Mouse (Mus musculus): ENCODE results near the gene Mdga1.

Mdga1 gene

GRCm38 (mm10) chr17:29844949-29845348, 124.9 kb downstream of the Mdga1 start:
- no peak for DNase-seq (ENCODE audit: low read depth)

DNA sequence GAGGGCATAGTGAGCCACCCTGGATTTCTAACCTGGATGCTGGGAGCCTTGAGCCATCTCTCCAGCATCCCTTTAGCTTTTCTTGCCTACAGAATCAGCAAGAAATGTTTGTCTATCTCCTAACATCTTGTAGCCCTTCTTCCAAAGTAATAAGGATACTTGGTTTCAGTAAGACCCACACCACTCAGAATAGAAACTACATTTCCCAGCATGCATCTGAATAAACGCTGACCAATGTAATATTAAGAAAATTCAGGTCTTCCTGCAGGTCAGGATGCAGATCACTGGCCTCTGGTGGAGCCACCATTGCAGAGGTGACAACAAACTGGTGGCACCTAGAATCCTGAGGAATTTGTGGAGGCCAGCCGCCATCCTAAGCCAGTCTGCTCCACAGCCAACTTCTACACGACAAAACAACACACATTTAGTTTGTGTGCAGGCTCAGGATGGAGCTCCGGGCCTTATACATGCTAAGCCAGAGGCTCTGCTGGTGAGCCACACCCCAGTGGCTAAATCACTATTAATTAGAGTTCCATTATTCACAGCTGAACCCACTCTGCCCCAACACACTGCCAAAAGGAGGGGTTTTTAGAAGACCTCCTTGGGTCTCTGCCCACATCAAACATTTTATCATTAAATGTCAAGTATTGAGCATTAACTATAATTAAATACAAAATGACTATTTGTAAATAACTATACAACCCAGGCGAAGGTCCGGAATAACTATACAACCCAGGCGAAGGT, 126.3 kb downstream of the Mdga1 start:
- no peak for DNase-seq (ENCODE audit: low read depth)

DNA sequence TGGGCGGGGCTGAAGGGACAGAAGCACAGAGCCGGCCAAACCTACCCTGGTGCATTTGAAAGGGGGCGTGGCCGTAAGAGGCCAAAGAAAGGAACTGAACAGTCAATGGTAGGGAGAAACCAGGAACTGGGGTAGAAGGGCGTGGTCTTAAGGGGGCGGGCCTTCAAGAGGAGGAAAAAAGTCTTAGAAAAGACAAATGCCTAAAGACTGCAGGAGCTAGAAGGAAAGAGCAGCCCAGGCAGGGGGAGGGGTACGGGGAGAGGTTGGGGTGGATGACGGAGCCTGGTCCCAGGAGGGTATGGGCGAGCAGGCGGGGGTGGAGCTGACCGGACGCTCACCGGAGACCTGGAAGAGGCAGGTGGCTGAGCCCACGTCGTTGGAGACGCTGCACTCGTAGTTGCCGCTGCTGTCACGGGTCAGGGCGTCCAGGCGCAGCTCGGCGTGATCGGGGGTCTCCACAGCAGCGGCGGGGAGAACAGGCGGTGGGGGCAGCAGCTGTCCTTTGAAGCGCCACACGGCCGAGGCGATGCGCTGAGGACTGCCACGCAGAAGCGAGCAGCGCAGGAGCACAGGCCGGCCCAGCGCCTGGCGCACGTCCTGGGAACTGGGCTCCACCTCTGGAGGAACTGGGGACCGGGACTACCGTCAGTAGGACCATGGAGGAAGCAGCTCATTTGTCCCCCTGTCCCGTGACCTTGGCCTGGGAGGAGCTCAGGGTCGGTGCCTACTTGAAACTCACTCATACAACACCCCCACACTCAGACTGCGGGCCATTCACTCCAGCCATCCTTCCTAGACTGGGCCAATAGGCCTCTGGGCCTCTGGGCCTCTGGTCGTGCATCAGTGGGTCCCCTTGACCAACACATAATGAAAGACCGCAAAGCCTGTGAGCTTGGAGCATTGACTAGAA, 127.9 kb downstream of the Mdga1 start:
- peak; percentile 87 for DNase-seq (ENCODE audit: low read depth)

DNA sequence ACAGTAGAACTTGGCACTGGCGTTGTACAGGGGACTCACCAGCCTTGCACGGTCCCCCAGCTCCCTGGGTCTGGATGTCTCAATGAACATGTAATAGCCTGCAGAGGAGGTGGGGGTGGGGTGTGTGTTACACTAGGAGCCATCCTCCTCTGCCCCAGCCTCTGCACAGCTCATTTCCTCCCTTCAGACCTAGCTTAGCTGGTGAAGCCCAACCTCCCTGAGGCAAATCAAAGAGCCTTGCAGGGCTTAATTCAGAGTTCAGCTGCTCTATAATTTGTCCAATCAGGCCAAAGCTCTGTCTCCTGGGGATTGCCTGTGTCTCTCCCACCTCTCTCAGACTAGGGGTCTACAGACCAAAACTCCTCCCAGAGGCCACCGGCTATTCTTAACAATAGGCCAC, 131.9 kb downstream of the Mdga1 start:
- no peak for DNase-seq (ENCODE audit: low read depth)

GRCm38 (mm10) chr17:29837441-29837840, 132.4 kb downstream of the Mdga1 start:
- DNase-seq (ENCODE audit: low read depth), result no peak

DNA sequence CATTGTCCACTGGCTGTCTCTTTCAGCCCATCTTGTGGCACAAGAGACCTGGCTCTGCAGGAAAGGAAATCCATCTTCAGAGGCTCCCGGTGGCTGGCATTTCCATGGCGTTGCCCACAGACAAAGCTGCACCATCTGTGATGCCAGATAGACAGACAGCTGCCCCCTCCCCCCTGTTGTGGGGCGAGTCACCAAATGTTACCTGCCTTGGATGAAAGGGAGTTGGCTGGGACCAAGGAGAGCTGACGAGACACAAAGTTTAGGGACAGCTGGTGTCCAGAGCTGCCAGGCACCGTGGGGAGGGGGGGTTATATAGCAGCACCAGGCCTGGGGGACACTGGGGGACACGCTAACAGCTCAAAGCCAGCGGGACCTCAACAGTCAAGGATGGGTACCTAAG, 135.1 kb downstream of the Mdga1 start:
- no peak for DNase-seq (ENCODE audit: low read depth)

DNA sequence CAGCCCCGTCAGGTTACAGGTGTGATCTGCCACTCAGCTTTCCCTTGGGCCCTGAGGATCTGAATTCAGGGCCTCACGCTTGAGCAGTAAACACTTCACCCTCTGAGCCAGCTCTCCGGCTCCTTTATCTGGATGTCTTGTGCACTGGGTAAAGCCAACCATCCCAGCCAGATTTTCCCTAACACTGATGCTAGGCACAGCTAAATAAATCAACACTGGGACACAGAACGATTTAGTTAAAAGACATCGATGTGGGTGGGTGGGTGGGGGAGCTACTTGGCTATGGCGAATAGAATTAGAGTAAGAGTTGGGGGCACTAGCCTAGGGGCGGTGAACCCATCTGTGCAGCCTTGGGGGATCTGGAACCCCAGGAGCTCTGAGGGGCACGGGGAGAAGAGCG, 135.6 kb downstream of the Mdga1 start:
- no peak for DNase-seq (ENCODE audit: low read depth)

GRCm38 (mm10) chr17:29831696-29832095, 138.2 kb downstream of the Mdga1 start:
- no peak for DNase-seq (ENCODE audit: low read depth)

- no peak for DNase-seq (ENCODE audit: low read depth)
Observed at GRCm38 (mm10) chr17:29829136-29829535, 140.8 kb downstream of the Mdga1 start.

- no peak for DNase-seq (ENCODE audit: low read depth)
Observed at GRCm38 (mm10) chr17:29827602-29828001, 142.3 kb downstream of the Mdga1 start.

GRCm38 (mm10) chr17:29824512-29825120, 145.3 kb downstream of the Mdga1 start:
- DNase-seq (ENCODE audit: low read depth), result no peak

DNA sequence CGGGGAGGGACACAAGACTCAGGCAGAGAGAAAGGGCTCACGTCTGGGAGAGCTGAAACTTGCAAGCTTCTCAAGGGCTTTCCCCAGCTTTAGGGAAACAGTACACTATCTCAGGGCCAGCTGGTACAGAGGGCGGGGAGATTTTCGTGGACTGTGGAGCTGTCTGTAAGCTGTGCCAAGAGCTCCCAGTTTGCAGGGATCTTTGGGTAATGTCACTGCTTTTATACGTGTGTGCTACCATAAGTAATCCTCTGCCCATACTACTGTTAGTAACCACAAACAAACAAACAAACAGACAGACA, 145.7 kb downstream of the Mdga1 start:
- no peak for DNase-seq (ENCODE audit: low read depth)

GRCm38 (mm10) chr17:29823439-29824207, 146.3 kb downstream of the Mdga1 start:
- no peak for DNase-seq (ENCODE audit: low read depth)

GRCm38 (mm10) chr17:29819608-29820007, 150.3 kb downstream of the Mdga1 start:
- no peak for DNase-seq (ENCODE audit: low read depth)

DNA sequence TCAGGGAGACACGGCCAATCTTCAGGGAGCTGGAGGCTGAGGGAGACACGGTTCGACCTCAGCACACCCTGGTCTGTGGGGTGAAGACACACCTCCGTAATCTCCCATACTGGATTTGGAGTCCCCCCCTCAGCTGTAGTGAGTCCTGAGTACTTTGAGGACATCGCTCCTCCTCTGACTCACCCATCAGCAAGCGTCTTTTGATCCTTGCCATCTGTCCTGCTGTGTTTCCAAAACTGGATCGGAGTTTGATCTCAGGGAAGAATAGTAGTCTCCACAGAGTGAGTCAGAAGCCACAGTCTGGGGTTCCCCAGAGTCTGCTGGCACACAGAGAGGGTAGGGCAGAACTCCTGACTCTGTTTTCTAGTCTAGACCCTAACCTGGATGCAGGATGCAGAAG, 150.9 kb downstream of the Mdga1 start:
- no peak for DNase-seq (ENCODE audit: low read depth)

DNA sequence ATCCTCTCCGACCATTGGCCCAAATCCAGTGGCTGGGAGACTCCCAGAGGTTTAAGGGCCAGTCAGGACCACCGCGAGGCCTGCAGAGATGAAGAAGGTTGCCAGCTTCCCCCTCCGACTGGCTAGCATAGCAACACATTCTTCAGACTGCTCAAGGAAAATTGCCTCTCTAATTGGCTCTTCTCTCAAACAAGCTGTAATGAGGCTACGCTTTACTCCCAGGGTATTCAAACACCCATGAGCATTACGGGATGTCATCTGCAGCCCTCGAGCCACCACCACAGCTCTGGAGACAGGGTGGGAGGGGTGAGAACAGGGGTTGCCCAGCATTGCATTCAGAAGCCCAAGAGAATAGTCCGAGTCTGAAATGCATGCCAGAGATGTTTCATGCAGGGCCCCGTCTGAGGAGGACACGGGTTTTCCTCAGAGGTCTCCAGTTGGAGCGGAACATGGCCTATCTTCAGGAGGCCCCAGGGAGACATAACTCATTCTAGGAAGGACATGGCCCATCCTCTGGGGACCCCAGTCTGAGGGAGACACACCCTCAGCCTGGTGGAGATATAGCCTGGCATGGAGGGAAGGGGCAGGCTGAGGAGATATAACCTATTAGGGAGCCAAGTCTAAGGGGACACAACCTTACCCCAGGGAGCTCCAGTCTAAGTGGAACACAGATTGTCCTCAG, 151.5 kb downstream of the Mdga1 start:
- DNase-seq (ENCODE audit: low read depth), result no peak

DNA sequence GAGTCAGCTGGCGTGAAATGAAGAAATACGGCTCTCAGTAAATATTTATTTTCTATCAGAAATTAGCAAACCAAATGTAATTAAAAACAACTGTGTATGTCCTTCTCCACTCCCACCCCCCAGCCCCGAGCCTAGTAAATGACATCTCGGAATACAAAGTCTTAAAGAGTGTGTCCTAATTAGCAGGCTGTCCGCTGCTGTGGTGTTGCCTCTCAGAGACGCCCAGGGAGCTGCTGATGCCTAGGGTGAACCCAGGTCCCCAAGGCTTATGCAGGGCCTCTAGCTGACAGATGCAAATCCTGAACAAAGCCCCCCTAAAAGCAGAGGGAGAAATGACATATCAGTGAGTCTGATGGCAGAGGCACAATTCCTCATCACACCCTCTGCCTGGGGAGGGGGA, 155.1 kb downstream of the Mdga1 start:
- no peak for DNase-seq (ENCODE audit: low read depth)

DNA sequence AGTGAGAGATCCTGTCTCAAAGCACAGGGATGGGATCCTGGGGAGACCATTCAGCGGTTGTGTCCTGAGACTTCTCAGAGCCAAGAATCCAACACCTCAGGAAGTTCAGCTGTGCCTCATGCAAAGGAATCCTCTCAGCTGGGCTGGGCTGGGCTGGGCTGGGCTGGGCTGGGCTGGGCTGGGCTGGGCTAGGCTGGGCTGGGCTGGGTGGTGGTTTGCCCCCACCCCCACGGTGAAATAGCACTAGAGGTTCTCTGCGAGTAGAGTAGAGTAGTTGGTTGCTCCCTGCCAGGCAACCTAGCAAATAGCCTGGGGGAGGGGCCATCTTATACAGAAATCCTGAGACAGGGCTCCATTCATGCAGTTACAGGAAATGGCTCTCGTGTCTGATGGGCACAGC, 156.6 kb downstream of the Mdga1 start:
- no peak for DNase-seq (ENCODE audit: low read depth)

GRCm38 (mm10) chr17:29803545-29803944, 166.3 kb downstream of the Mdga1 start:
- no peak for DNase-seq (ENCODE audit: low read depth)

- peak; percentile 79 for DNase-seq (ENCODE audit: low read depth)
Observed at GRCm38 (mm10) chr17:29801358-29801757, 168.5 kb downstream of the Mdga1 start.

DNA sequence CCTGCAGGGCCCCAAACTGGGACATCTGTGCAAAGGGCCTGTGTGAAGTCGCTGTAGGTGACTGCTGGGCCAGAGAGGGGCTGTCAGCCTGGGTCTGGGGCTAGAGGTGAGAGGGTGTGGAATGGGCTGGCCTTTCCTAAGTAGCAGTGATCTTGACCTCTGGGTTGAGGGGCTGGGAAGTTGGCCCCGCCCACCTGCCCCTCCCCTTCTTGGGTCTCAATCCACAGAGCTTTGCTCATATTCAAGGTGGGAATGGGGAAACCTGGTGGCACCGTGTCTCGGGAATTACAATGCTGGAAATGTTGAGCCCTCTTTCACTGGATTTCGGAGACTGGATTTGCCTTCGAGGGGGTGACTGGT, 169.8 kb downstream of the Mdga1 start:
- DNase-seq (ENCODE audit: low read depth), result no peak

Measured in induced T-regulatory cell, adult 2 months (primary cell).